In the genomic region with DNA sequence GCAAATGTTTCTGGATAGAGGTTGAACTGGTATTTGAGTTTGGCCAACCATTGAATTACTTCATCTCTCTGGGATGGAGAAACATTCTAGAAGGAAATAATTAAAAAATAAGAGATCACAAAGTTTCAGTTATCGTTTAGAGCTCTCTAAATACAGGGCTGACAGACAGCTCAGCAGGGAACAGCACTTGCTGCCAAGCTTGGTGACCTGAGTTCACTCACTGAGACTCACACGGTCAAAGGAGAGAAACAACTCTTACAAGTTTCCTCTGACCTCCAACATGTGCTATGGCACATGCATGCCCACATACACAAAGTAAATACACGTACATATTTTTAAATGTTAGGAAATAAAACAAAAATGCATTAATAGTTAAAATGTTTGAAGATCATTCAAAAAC, we compare ENCODE assay signal across 14 mouse cellular contexts. TPM values are rescaled to one million over a fixed set of nuclear protein-coding genes. Genes with fewer than 3 reads are reported as not detected.
"Had no signal": no experiment of that assay in that cellular context is flagged by ENCODE, and none has a peak within 500 bp of the region (broad histone marks: within the 10 kb centered on the region; RNA-seq: fewer than 3 reads in every experiment).

No protein-coding gene starts in this region.

- DNase-seq: kidney, postnatal 25 days; liver, embryonic 13.5 days; liver, postnatal 0 days; lung, postnatal 14 days; right cerebral cortex, postnatal 14 days; thymus, postnatal 4 days had no signal

- H3K27ac ChIP-seq: left cerebral cortex, adult 2 months; limb, embryonic 10.5 days; liver, embryonic 13.5 days; lung, embryonic 15.5 days; macrophage; midbrain, embryonic 12.5 days; stomach, postnatal 0 days had no signal

- H3K4me3 ChIP-seq: left cerebral cortex, adult 2 months; limb, embryonic 10.5 days; liver, embryonic 13.5 days; lung, embryonic 15.5 days; megakaryocyte, embryonic 14.5 days; midbrain, embryonic 12.5 days had no signal

RNA-seq across cellular contexts. Expression of a gene that starts 16.7 kb away (rescaled TPM):
- total RNA-seq: midbrain, postnatal 0 days had no signal
